Mouse (Mus musculus) thymus, postnatal 0 days (tissue): ENCODE measurements around the gene Astn2. TPM values are rescaled to one million over a fixed set of nuclear protein-coding genes. Genes with fewer than 3 reads are reported as not detected.

ENCODE experiments used
- DNase-seq: peaks from one replicate; pipeline ENCODE4 v3.0.0-alpha.2; 2015; ENCODE audit warnings: low spot score
- polyA plus RNA-seq: library from polyadenylated mRNA; unstranded; fragments of >200 nt; fragmentation: Nextera tagmentation; extraction: Ambion mirVana; gene quantifications from 2 replicates; pipeline ENCODE4 v1.2.1, GENCODE M21; 2015

Astn2 gene
- polyA plus RNA-seq, 1 experiment from 2014 or later: 0.20 TPM

DNA sequence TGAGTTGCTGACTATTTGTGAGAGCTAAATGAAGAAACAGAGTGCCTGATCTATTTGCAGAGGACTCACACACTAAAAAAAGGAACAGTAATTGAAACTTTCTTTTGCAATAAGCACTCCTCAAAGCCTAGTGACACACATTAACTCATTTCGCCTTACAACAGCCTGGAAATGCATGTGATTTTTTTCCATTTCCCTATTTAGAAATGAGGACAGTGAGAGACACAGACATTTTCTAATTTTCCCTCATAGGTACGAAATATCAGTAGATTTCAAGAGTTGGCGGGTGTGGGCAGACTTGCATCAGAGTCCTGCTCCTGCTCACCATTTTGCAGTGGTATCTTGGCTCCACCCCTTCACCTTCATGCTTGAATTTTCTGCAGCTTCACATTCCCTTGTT lies 233.6 kb downstream of the Astn2 start:
- no peak for DNase-seq

DNA sequence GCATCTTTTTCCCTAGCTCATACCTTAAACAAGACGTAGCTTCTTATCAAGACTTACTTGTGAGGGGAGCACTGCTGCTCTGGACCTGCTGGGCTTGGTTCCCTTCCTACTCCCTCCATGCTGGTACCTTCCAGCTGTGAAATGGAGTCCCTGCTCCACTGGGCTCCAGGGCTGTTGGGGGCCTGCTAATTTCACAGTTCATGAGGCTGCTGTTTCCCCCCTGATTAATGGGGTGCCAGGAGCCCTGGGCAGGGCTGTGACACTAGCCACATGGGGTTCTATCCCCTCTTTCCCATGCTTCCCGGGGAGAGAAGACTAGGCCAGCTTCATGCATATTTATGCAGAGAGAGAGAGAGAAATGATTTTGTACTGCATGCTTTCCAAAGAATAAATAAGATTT lies 234.9 kb downstream of the Astn2 start:
- no peak for DNase-seq

DNA sequence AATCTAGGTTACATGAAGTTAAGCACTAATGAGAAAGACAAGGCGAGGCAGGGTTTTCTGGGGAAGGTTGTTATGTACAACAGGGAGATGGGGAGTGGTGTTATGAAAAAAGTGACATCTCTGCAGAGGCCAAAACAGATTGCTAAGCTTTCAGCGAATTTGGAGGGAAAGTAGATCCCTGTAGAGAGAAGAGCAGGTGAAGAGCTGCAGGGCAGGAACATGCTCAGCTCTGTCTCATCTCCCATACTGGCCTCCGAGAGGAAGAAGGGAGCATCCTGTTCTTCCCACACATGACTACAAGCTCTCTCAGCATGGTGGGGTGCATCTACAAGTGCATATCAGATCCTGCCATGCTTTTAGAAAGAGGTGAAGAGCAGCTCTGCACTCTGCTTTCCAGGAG lies 245.7 kb downstream of the Astn2 start:
- DNase-seq: no peak

DNA sequence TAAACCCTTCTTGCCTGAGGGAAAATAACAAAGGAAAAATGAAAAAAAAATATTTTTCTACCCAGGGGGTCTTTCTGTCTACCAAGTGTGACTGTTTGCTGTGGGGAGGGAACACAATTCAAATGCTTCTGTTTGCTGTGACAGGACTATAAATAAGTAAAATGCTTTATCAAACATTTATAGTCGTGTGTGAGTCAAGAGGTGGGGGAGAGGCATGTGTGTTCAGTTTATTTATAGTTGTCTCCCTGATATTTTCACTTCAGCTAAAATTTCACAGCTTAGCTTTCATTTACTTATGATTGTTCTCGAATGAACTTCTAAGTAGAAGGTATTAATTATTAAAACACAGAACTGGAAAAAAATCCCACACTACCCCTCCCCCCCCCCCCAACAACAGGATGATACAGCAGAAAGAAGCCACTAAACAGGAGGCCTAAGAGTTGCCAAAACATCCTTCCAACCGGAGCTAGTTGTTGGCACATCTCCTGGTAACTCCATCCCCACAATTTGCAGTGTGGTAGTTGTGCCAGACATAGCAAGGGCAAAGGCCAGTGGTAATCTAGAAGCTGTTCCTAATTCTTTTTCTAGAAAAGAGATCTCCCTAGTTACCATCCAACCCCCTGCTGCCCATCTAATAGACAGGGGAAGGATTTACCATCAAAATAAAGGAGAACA lies 246.8 kb downstream of the Astn2 start:
- no peak for DNase-seq

DNA sequence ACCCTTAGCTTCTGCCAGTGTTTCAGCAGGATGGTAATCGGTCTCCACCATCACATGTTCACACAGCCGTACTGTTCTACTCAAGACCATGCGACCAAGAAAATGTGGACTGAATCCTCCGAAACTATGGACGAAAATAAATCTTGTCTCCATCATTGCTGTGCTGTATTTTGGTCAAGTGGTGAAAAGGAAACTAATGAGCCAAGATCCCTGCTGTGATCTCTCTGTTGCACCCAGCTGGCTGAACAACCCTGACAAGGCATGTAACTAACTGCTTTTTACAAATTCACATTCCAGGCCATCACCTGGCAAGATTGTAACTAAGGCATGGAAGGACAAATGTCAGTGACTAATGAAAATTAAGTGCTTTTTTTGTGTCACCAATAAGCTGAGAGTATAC lies 257.9 kb downstream of the Astn2 start:
- DNase-seq: no peak

DNA sequence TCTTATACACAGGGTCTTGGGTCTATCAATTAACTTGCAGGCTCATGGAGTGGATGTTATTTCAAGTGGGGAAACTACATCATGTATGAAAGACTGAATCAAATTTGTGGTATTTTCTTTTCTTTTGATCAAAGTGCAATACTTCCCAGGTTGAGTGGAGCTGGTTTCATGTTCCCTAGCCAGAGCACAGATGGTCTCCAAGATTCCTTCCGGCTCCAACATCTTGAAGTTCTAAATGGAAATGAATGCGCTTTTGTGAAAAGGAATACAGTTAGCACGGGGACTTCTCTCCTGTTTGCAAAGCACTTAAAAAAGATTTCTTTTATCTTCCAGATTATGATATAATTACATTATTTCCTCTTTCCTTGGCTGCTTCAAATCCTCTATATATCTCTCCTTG lies 278.2 kb downstream of the Astn2 start:
- DNase-seq: no peak

DNA sequence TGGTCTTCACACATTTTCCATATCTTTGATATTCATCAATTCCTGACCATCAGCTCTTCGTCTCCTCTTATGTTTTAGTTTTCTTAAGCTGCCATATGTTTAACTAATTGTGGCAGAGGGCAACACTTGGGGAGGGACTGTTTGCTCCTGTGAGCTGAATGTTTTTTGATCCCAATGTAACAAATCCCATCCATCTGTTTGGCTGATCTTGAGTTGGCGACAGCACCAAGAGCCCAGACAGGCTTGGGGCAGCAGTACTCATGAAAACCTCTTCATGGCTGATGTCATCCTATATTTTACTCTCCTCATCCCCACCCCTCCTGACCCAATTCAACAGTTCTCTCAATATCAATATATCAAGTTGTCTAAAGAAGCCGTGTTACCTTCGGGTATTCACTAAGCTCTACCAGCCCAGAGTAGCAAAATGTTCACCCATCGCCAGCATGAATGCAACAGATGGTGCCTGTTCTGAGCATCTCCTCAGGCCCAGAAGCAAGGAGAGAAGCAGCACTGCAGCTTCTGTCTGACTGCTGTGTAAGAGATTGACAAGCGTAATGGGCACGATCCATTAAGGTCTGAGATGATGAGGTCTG lies 281.5 kb downstream of the Astn2 start:
- no peak for DNase-seq

DNA sequence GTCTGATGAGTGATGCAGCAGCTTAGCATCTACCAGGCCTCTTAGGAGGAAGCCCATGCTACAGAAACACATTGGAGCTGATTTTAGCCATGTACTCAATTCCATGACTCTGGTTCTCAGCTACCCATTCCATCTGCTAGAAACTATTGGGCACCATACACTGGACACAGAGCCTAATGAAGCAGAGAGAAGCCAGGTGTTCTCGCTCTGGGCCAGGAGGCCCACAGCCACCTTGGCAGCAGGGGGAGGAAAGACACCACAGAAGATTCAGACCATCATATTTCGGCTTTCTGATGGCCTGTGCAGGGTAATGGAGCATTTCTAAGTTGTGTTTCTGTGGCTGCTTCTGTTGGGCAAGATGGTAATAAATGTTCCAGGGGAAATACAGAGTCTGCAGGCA lies 290.2 kb downstream of the Astn2 start:
- DNase-seq: no peak

DNA sequence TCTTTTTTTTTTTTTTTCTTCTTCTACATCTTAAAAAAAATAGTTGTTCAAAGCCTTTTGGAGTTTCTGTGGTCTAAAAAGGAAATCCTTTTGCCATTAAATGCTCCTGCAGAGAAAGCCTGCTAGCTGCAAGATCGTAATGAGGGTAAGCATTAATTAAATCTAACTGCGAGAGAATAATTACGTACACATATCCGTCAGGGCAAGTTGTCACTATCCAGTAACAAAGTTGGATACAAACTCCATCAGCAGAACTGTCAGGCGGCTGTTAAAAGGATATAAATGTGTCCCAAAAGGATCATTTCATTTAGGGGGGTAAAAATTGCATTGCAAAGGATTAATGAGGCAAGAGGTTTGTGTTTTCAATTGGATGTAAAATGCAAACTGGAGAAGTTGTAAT lies 302.4 kb downstream of the Astn2 start:
- no peak for DNase-seq

DNA sequence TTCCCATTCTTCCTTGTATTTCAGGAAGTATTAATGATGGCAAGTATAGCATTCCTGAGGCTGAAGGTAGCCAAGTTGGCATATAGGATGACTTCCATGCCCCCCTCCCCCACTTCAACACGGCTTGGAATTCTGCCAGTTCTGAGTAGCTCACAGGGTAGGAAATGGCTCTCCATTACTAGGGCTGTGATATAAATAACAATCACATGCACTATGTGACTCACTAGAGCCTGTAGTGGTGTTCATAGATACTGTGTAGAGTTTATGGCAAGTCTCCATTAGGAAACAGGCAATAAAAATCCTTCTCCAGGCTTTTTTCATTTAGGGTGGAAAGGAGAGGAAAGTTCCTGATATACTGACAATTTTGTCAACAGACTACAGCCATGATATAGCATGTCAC lies 306.8 kb downstream of the Astn2 start:
- no peak for DNase-seq

DNA sequence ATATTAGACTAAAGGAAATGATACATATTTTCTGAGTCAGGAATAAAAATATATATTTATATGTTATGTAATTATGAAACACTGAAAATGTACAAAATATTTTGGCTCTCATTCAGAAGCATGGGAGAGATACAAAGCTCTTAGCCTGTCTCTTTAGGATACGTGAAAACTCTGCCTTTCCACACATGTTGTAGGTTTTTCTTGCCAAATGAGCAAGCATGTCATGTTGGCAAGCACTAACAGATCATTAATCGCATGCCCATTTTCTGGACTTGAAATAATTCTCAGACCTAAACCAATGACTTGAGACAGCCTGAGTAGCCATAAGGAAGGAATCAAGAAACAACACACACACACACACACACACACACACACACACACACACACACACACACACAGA lies 308.3 kb downstream of the Astn2 start:
- no peak for DNase-seq

DNA sequence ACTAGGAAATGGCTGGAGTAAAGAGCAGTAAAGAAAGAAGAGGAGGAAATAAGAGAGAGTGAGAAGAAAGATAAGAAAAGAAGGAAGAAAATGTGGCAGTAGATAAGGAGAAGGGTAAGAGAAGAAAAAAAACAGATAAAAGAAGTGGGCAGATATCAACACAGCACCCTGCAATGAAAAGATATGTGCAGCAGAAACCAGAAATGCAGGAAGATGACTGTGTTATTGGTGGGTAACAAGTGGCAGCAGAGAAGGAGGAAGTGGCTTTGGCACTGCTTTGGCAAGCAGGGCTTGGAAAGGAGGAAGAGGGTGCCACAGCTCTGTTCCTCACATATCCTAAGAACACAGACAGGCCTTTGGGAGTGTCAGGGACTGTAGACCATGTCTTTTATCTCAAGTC lies 347.2 kb downstream of the Astn2 start:
- DNase-seq: no peak

DNA sequence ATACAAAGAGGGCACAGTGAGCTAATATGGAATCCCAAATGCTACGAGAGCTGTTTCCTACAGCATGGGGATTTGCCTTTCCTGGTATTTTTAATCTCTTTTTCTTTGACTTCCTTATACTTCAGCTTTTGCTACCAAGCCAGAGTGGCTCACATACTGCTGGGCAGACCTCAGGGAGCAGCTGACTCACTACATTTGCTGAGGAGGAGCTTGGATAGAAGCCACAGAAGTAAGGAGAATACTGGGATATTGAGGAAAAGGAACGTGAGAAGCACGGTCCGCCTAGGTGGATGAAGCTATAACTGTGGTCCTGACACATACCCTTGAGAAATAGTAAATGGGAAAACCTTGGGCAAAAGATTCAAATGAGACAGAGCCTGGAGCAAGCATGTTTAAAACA lies 348.7 kb downstream of the Astn2 start:
- no peak for DNase-seq

DNA sequence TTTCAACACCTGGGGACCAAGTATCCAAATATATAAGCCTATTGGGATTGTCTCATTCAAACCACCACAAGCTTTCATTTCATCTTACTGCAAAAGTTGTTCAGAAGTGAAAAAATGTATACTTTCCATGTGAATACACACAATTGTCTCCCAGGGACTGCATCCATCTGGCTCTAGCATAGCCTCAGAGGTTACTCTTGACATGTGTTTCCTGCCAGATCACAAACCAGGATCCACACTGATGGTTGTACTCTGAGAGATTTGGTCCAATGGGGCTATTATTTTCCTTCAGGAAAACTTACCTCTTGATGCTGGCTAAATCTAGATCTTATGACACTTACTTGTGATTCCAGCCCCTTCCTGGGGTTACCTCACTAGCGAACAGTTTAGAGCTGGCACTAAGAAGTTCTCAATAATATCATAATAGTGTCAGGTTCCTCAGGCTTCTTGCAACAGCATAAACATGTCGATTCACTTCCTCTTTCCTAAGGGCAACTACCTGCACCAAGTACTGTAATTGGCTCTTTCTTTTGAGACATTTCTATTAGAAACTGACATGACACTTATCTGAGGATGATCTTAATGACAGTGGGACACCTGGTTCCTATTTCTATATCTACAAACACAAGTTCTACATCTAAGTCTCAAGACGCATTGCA lies 361.3 kb downstream of the Astn2 start:
- no peak for DNase-seq

DNA sequence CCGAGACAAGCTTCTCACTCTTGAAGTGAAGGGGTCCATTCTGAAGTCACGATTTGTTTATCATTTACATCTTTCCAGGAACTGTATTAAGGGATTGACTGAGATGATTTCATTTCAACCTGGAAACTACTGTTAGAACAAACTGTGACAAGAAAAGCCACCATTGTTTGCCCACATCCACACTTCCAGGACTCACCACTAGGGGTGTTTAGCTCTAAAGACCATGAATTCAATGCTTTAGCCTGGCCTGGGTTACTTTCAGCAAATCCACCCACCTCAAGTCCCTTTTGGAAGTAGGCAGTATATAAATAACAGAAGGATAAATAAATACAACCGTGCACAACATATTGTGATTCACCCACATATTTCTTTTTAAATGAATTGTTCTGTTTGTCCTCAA lies 370.6 kb downstream of the Astn2 start:
- DNase-seq: no peak

DNA sequence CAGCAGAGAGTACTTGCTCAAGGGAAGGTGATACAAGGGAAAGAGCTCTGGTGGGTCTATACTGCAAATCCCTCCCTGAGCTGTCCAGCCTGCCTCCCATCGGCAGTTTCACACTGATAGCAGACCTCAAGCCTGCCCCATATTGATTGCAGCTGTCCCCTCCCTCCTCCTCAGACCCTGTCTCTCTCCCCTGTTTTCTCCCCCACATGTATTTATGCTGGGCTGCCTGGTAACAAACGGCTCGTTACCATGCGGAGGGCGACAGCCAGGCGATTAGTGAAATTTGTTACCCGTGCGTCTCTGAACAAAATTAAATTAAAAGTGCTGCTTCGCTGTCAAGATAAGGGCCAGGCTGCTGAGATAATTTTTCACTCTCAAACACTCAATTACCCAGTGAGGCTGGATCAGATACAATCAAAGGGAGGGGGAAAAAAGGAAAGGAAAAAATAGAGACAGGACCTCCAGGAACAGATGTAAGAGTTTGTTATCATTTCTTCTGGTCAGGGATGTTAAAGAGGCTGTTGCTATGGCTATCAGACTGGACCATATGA lies 373.0 kb downstream of the Astn2 start:
- no peak for DNase-seq

DNA sequence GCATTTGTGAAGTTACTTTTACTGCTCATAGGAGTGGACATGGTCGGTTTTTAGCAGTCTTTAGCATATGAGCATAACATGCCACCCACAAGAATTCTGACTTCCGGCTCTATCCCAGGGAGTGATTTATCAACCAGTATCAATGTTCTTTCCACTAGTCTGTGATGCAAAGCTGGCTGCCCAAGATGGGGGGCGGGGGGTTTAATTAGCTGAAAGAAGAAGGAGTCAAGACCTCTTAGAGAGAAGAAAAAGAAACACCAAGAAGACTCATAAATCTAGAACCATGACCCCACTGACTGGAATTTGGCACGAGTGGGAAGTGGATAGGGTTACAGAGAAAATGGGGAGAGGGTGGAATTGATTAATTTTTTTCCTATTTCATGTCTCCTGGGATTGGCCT lies 374.5 kb downstream of the Astn2 start:
- no peak for DNase-seq

DNA sequence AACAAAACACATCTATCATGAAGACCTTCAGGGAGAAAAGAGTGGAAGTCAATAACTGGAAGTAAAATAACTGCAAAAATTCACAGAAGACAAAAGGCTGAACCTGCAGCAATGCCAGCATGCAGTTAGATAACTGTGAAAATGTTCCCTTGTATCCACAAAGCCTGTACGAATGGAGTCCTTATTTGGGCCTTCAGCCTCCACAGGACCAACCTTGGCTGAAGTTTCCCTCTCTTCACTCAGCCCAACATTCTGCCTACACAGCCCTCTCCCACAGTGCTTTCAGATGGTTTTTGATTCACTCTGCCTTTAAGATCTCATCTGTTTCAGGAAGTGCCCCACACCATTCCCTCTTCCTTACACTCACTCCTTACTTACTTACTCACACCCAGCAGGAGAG lies 376.5 kb downstream of the Astn2 start:
- no peak for DNase-seq

DNA sequence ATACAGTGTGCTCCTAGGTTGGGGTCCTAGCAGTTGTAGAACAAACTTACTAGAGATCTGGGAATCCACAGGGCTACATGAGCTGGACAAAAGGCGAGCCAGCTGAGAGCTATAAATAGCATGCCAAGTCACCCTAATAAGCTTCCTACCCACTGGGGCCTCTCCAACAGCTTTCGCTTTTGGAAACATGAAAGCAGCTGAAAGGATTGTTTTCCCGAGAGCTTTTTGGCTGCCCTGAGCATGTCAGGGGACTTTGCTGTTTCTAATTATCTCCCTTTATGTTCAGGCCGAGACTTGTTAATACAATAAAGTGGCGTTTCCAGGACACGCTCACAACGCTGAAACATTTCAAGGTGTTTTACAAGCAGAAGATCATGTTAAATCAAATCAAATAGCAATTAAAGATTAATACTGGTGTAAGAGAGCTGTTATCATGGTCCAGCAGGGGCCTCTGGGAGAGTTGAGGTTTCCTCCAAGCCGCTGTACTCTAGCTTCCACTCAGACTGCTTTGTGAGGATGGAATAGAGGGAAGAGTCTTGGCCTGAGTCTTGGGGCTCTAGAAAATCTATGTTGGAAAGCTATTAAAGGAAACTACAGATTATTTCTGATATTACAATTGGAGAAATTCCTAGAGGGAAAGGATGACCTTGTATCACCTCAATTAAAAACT lies 378.9 kb downstream of the Astn2 start:
- DNase-seq: no peak

DNA sequence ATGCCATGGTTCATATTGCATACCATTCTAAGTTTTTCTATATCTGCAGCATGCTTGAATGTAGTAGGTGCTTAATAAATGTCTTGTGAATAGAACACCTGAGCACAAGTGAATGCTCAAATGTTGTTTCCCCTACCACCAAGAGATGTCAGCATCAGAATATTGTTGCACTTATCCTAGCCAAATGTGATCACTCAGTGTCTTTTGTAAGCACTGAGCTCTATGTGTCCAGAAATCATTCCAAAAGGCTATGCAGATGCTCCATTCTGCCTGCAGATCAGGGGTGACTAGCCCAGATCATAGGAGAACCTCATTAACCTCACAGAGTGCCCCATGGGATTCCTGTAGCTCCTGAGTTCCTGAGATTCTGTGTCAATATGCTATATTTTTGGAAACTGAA lies 401.5 kb downstream of the Astn2 start:
- DNase-seq: no peak

DNA sequence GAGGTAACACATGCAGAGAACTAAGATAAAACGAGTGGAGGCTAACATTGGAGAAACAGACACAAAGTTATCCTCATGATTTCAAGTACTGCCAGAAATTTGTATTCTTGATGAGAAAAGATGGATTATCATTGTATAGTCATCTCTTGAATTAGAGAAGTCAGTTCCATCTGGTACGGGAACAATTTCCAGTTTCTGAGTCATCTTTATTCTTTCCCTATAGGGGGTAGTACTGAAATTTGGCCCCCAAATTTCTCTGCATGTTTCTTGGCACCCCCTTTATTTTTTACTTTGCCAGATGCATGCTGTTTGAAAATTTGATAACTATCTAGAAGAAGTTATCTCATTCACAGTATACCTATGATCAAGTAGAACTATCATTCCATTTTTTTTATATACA lies 420.8 kb downstream of the Astn2 start:
- no peak for DNase-seq

DNA sequence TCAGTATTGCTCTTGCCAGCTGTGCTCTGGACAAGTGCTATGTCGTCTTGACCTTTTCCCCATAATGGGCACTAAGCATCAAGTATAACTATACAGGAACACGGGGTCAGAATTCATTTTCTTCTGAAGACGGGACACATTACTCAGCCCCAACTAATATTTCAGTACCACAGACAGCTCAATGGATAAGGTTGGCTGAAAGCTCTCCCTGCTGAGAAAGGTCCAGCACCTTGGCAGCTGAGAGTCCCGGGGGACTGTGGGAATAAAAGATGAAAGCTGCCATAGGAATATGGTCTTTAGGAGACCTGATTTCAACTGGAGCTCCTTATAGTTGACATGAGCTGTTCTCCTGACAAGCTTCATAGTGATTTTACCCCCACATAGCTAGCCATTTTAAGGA lies 421.5 kb downstream of the Astn2 start:
- no peak for DNase-seq
